Mouse (Mus musculus) megakaryocyte-erythroid progenitor cell, adult 5-6 weeks (primary cell): ENCODE measurements at regions not wholly inside any gene's neighbourhood (a gene's known extent, or its start where the extent isn't known, plus 50 kb on each side); places are given as distances from the start of the nearest gene placed in this dataset.
A peak's percentile ranks its signal among the peaks of the same experiment; 100 is the strongest.

Experiments
- ATAC-seq: replicated peaks from 2 replicates; pipeline ENCODE4 v1.8.0; 2016; ENCODE audit warnings: mild to moderate bottlenecking, inconsistent platforms; ENCODE audit not compliant: severe bottlenecking, poor library complexity, low FRiP score, low TSS enrichment

- ATAC-seq, result no peak
Observed at GRCm38 (mm10) chr8:126157452-126158185, 140.7 kb upstream of the Slc35f3 start.

GRCm38 (mm10) chr8:126159485-126159884 is 138.9 kb upstream of the Slc35f3 start:
- ATAC-seq, result no peak

DNA sequence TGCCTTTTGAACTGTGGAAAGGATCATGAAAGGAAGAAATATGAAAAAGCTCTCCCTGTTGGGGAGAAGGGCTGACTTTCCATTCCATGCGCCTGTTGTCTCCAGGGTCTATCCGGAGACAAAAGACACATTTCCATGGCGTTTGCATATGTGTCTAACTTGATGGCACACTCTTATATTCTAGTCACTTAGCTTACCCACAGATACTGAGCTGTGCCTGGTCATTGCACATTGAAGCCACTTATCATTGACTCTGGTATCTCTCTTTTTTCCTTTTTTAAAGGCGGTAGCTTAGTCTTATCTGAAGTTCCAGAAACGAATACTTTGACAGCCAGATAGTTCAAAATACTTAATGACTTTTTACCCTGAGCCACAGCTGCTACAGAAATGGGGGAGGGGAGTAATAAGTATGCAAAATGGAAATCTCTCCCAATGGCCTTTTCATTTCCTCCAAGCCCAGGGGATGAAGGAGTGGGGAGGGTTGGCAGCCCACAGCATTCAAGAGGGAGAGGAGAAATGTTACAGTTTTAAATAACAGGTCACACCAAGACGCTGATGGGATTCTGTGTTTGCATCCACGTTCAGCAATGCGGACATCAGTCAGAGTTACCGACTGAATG is 137.9 kb upstream of the Slc35f3 start:
- peak; percentile 73 for ATAC-seq

GRCm38 (mm10) chr8:126162748-126163371 is 135.5 kb upstream of the Slc35f3 start:
- ATAC-seq, result no peak

- no peak for ATAC-seq
Observed at GRCm38 (mm10) chr8:126163954-126164353, 134.4 kb upstream of the Slc35f3 start.

- no peak for ATAC-seq
Observed at GRCm38 (mm10) chr8:126165486-126166095, 132.8 kb upstream of the Slc35f3 start.

GRCm38 (mm10) chr8:126166394-126166793 is 132.0 kb upstream of the Slc35f3 start:
- no peak for ATAC-seq

DNA sequence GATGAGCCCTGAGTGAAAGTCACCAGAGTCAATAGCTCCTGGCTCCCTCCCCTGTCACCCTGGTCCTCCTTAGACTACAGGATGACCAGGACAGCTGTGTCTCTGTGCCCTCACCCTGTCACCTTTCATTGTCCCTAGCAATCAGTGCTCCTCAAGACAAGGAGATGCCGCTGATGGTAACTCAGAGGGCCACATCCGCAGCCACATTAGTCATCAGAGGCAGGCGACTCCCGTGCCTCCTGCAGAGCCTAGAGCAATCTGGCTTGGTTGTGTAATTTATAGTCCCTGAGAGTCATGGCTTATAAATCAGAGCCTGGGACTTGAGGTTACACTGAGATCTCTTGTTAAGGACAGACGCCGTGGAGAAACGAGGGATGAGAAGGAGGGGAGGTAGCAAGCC is 123.9 kb upstream of the Slc35f3 start:
- no peak for ATAC-seq

- no peak for ATAC-seq
Observed at GRCm38 (mm10) chr8:126176305-126176704, 122.1 kb upstream of the Slc35f3 start.

GRCm38 (mm10) chr8:126177855-126178254 is 120.5 kb upstream of the Slc35f3 start:
- ATAC-seq, result no peak

DNA sequence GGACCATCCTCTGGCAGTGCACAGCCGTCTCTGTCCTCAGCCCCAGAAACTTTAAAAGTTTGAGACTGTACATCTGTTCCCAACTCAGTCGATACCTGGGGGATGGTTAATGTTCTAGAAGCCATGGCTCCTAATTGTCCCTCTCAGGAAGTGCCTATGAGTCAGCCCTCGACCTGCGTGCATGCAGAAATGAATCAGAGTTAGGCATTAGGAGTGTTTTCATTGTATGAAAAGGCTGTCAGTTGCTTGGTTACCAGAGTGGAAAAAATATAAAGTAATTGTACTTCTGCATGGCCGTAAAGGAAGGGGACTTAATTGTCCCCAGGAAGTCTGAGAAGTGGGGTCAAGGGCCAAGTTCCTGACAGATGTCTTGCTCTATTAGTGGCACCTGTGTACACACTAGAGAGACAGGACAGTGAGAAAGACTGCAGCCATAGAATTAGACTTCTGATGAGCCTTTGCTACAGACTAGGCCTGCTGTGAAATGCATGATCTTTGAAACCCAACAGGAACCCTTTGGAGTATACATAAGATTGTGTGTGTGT is 109.5 kb upstream of the Slc35f3 start:
- ATAC-seq, result no peak

DNA sequence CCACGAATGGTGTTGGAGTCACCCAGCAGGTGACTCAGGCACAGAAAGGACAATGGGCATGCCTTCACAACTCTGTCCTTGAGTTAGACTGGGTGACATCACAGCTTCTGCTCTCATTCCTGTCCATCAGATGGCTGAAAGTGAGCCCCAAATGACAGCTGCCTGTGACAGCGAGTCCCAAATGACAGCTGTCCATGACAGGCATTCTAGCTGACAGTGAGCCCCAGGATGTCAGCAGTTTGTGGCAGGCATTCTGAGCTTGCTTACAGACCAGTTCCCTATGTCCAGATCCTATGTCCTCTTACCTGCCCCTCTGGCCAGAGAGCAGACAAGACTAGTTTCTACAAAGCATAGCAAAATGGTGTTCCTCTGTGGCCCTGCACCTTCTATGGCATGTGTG is 102.7 kb upstream of the Slc35f3 start:
- ATAC-seq, result no peak

DNA sequence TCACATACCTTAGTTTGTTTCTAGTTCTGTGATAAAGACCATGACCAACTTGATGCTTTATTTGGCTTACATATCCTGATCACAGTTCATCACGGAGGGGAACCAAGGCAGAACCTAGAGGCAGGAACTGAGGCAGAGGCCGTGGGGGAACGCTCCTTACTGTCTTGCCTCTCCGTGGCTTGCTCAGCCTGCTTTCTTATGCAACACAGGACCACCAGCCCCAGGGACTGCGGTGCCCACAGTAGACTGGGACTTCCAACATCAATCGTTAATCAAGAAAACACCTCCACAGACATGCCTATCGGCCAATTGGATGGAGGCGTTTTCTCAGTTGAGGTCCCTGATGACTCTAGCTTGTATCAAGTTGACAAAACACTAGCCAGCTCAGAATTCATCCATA is 87.8 kb upstream of the Slc35f3 start:
- no peak for ATAC-seq

GRCm38 (mm10) chr8:126212802-126213201 is 85.6 kb upstream of the Slc35f3 start:
- ATAC-seq, result no peak

DNA sequence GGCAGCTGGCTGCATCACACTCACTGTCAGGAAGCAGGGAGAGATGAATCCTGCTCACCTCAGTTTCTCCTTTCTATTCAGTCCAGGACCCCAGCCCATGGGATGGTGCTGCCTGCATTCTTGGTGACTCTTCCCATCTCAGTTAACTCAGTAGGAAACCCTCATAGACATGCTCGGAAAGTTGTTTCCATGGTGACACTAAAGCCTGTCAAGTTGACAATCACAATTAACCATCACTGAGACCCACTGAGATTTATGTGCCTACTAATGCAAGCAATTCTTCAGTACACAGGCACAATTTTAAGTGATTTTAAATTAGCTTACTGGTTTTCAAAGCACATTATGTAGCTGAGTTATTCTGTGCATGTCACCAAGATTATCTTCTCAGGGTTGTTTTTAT is 83.8 kb upstream of the Slc35f3 start:
- no peak for ATAC-seq

DNA sequence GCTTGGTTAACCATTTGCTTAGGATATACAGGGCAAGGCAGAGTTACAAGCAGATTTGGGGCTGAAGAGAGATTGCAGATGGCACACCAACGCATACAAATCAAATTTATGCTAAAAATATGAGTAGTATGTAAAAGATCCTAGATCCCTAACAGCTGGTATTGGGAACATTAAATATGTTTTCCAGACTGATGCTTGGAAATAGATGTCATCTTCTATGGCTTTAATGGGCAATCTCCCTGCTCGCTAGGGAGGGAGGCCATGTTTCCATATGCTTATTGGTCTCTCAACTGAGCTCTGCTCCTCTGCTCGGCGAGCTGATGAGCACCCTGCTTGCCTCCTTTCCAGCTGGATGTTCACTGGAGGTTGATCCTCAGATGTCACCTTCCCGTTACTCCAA is 82.0 kb upstream of the Slc35f3 start:
- no peak for ATAC-seq

GRCm38 (mm10) chr8:126221631-126222030 is 76.7 kb upstream of the Slc35f3 start:
- ATAC-seq, result no peak

GRCm38 (mm10) chr8:126231801-126232200 is 66.6 kb upstream of the Slc35f3 start:
- ATAC-seq, result no peak

DNA sequence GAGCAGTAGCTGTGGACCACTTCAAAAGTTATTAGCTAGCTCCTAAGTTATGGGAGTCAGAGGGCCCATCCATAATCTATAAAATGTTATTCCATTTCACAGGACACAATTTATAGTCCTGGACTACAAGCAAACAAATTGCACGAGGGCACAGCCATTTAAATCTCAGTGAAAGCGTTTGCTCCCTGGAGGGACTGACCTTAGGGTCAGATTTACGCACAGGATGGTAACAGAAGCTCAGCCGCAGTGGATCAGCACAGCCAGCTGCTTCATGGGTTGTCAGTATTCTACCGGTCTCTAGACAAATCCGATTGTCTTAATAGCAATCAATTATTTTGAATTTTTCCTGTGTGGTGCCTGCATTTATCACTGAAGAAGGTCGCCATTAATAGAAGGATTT is 65.8 kb upstream of the Slc35f3 start:
- no peak for ATAC-seq

DNA sequence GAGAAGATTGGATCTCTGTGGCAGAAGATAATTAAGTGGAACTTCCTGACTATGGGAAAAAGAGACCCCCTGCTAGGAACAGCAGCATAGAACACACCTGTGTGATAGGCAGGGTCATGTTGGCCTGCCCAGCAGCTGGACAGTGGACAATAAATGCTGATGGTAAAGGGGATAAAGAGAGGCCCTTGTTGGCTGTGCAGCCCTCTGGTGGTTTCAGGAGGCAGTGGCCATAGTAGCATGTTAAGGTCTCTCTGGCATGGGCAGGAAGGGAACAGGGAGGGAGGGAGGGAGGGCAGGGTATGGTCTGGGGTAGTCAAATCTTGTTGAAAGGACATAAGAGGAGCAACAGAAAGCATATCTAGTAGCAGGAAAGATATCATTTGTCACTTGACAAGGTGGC is 58.7 kb upstream of the Slc35f3 start:
- ATAC-seq, result no peak
